Mouse (Mus musculus) forebrain, embryonic 16.5 days (tissue): ENCODE data around the gene 2210016F16Rik. TPM values are rescaled to one million over a fixed set of nuclear protein-coding genes. Genes with fewer than 3 reads are reported as not detected.

Experiments used
- ATAC-seq: fragments of 200-750 bp; cut with Nextera tagmentation; 2 replicates; pipeline ENCODE4 v1.8.0; 2017; ENCODE audit warnings: mild to moderate bottlenecking, moderate library complexity
- H3K27ac ChIP-seq: fragments of 300-500 bp; sonication (generic); 2 replicates; pipeline ENCODE4 v1.5.1; 2014; ENCODE audit warnings: low read length, control low read depth
- H3K27me3 ChIP-seq: fragments of 300-500 bp; sonication (generic); replicated peaks from 2 replicates; pipeline ENCODE4 v1.6.1; 2014; ENCODE audit warnings: low read length; ENCODE audit not compliant: control insufficient read depth, insufficient read depth
- H3K36me3 ChIP-seq: fragments of 300-500 bp; sonication (generic); 2 replicates; pipeline ENCODE4 v1.6.1; 2014; ENCODE audit not compliant: control insufficient read depth, insufficient read depth
- H3K4me1 ChIP-seq: fragments of 300-500 bp; sonication (generic); replicated peaks from 2 replicates; pipeline ENCODE4 v1.6.1; 2014; ENCODE audit warnings: low read length; ENCODE audit not compliant: control insufficient read depth, insufficient read depth
- H3K4me2 ChIP-seq: fragments of 300-500 bp; sonication (generic); 2 replicates; pipeline ENCODE4 v1.6.1; 2014; ENCODE audit warnings: mild to moderate bottlenecking, low read length, control low read depth
- H3K4me3 ChIP-seq: fragments of 300-500 bp; sonication (generic); replicated peaks from 2 replicates; pipeline ENCODE4 v1.5.1; 2014; ENCODE audit warnings: mild to moderate bottlenecking, low read length, control low read depth
- H3K9ac ChIP-seq: fragments of 300-500 bp; sonication (generic); replicated peaks from 2 replicates; pipeline ENCODE4 v1.6.1; 2014; ENCODE audit warnings: low read depth, low read length, control low read depth
- H3K9me3 ChIP-seq: fragments of 300-500 bp; sonication (generic); 2 replicates; pipeline ENCODE4 v1.6.1; 2016; ENCODE audit warnings: low read length; ENCODE audit not compliant: control insufficient read depth
- WGBS: fragments of 180-500 bp; shearing (Covaris S2); extraction: QIAGEN DNeasy Blood & Tissue Kit; methylation state at CpG from one replicate; pipeline ENCODE4 v1.1.7; 2014; 5-methylcytosine and 5-hydroxymethylcytosine counted together
- polyA plus RNA-seq: library from polyadenylated mRNA; unstranded; fragments of >200 nt; fragmentation: Nextera tagmentation; extraction: Ambion mirVana; gene quantifications from 2 replicates; pipeline ENCODE4 v1.2.1, GENCODE M21; 2015

Gene 2210016F16Rik
- 19.4 and 20.3 TPM in 2 replicates for polyA plus RNA-seq

DNA sequence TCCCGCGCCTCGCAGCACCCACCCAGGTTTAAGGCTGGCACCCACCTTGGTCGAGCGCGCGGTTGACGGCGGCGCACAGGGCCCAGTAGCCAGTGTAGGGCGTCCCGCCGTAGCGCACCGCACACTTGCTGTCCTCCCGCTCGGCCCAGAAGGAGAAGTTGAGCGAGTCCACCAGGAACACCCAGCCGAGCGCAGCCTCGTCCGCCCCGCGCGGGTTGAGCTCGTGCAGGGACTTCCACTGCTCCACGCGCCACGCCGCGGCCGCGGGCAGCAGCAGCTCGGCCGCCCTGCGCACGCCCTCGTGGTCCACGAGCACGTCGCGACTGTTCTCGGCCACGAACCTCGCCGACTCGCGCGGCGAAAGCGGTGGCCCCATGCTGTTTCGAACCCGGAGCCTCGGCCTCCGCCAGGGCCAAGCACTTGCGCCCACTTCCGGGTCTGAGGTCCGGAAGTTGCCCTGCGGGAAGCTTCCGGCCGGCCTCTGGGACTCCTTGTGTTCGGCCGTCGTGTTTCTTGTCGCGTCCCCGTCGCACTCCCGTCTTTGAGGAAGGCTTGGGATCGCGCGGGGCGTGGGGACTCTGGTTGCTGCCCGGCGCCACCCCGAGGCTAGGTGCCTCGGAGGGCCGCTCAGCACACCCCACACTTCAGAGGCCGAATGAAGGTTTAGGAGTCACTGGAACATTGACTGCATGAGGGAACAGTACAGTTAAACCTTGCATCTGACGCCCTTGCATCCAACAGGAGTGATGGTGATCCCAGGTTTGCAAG lies at the start of gene 2210016F16Rik:
2210016F16Rik (minus strand) TSS at position 447 of the 768 bp plus-strand sequence.
- peak within 1 kb of the TSS; percentile 82 for H3K4me3 ChIP-seq
- H3K4me1 ChIP-seq, result peaks cover 9% of the 10 kb centered on the region; the same call in 1 of the 2 replicates
- peak within 1 kb of the TSS; percentile 14; the same call in 1 of the 2 replicates for H3K27ac ChIP-seq
- H3K27me3 ChIP-seq, result no peaks in the 10 kb centered on the region
- H3K9ac ChIP-seq, result peak within 1 kb of the TSS; percentile 85
- peak; percentile 67 for ATAC-seq
- 2% methylated on average over 80 of the region's 80 CpGs for WGBS
- peak within 1 kb of the TSS; percentile 94 for H3K4me2 ChIP-seq
- peaks cover 13% of the 10 kb centered on the region for H3K9me3 ChIP-seq
- peaks cover 18% of the 10 kb centered on the region for H3K36me3 ChIP-seq

DNA sequence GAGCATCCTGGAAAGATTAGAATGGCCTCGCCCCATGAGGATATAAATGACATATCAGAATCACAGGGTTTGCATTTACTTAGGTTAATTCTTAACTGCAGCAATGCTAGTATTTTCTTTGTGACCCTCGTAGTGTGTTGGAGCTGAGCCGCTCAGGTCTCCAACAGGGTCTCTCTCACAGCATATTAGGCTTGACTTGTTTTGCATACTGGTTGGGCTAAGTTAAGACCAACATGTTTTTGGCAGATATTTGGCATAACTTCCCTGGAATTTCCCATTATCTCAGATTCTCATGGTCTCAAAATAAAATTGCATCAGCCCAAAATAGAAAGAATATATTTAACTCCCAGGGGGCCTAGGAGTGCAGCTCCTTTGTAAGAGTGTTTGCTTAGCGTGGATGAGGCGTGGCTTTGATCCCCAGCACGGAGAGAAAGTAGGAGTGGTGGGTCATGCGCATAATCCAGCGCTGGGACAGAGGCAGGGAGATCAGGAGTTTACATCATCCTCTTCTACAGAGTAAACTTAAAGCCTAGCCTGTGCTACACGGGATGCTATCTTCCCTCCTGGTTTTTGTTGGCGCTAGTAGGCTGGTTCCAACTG lies 38.1 kb upstream of the 2210016F16Rik start:
- no peaks in the 10 kb centered on the region for H3K9me3 ChIP-seq
- no peaks in the 10 kb centered on the region for H3K4me1 ChIP-seq
- ATAC-seq, result no peak
- H3K4me2 ChIP-seq, result no peak overlapping the region
- no peaks in the 10 kb centered on the region for H3K36me3 ChIP-seq
- no peak overlapping the region for H3K27ac ChIP-seq
- 68% methylated on average over 10 of the region's 10 CpGs for WGBS
- no peak overlapping the region for H3K9ac ChIP-seq
- no peaks in the 10 kb centered on the region for H3K27me3 ChIP-seq
- no peak overlapping the region for H3K4me3 ChIP-seq

DNA sequence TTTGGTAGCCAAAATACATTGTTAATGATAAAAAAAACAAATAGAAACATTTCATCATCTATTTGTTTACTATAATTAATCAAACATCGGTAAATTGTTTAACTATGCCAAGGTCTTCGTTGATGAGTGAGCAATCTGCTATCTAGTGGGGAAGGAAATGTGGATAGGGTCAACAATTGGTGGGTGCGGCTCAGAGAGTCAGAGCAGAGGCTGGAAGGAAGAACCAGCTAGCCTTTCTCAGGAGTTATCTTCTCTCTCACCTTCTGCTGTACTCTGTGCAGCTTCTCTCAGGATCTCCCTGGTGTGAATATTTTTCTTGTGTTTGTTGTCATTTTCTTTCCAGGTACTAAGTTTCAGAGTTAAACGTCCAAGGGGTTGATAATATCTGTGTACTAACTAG lies 37.2 kb upstream of the 2210016F16Rik start:
- no peak overlapping the region for H3K4me3 ChIP-seq
- 87% methylated on average over 4 of the region's 4 CpGs for WGBS
- H3K9me3 ChIP-seq, result no peaks in the 10 kb centered on the region
- no peak overlapping the region for H3K9ac ChIP-seq
- H3K4me1 ChIP-seq, result no peaks in the 10 kb centered on the region
- H3K27me3 ChIP-seq, result no peaks in the 10 kb centered on the region
- H3K4me2 ChIP-seq, result no peak overlapping the region
- no peaks in the 10 kb centered on the region for H3K36me3 ChIP-seq
- H3K27ac ChIP-seq, result no peak overlapping the region
- ATAC-seq, result no peak

DNA sequence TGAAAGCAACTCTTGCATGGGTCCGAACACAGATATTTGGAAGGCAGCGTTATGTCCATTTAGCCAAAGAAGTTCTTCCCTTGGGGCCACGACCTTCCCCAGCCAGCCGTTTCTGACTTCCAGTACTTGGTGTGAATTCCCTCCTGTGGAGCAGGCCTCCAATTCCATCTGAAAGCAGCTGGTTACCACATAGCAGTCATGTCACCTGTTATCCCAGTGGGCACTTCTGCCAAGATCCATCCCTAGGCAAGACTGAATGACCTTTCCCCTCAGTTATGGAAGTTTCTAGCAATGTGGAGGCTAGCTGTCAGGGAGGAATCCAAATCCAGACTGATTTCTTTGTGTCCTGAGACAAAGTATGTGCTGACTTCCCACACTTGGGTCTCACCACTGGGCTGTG lies 36.0 kb upstream of the 2210016F16Rik start:
- WGBS, result 81% methylated on average over 4 of the region's 4 CpGs
- no peak for ATAC-seq

DNA sequence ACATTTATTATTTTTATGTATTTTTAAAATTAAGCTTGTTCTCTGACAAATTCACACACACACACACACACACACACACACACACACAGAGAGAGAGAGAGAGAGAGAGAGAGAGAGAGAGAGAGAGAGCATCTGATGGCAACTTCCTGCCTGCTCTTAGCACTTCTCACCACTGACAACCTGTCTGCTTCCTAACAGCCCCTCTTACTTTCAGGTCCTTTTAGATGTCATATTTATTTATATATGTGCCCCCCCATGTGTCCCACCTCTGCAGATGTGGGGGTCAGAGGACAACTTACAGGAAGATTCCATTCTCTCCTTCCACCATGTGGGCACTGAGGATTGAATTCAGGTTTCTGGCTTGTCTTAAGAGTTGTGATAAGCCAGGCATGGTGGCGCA lies 34.2 kb upstream of the 2210016F16Rik start:
- no peaks in the 10 kb centered on the region for H3K36me3 ChIP-seq
- no peaks in the 10 kb centered on the region for H3K27me3 ChIP-seq
- no peak overlapping the region for H3K27ac ChIP-seq
- no peak overlapping the region for H3K4me3 ChIP-seq
- H3K9ac ChIP-seq, result no peak overlapping the region
- H3K4me2 ChIP-seq, result no peak overlapping the region
- WGBS, result 97% methylated on average over 1 of the region's 1 CpGs
- H3K9me3 ChIP-seq, result no peaks in the 10 kb centered on the region
- no peaks in the 10 kb centered on the region; the same call in 1 of the 2 replicates for H3K4me1 ChIP-seq
- no peak for ATAC-seq

More for the DNA sequence above, 36.0 kb upstream of the 2210016F16Rik start:
- Histone ChIP-seq H3K36me3 (no peaks in the 10 kb centered on the region), H3K4me3 (no peak overlapping the region), H3K27me3 (no peaks in the 10 kb centered on the region), H3K4me2 (no peak overlapping the region), H3K27ac (no peak overlapping the region), H3K9me3 (no peaks in the 10 kb centered on the region), H3K4me1 (no peaks in the 10 kb centered on the region), H3K9ac (no peak overlapping the region)

DNA sequence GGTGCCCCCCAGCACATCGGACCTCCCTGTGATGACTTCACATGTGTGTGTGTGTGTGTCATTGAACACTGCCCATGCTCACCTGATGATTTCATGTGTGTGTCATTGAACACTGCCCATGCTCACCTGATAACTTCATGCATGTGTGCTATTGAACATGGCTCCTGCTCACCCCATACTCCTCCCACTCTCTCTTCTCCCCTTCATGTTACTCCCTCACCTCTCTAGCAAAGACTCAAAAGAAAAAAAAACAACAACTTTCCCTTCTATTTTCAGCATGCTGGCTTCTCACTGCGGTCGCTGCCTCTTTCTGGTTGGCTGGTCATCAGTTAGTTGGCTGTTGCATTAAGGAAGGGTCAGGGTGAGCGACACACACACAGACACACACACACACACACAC lies 33.6 kb upstream of the 2210016F16Rik start:
- H3K27ac ChIP-seq, result no peak overlapping the region
- WGBS, result 82% methylated on average over 4 of the region's 4 CpGs
- H3K36me3 ChIP-seq, result no peaks in the 10 kb centered on the region
- H3K4me3 ChIP-seq, result no peak overlapping the region
- no peaks in the 10 kb centered on the region for H3K9me3 ChIP-seq
- no peak overlapping the region for H3K4me2 ChIP-seq
- no peaks in the 10 kb centered on the region; the same call in 1 of the 2 replicates for H3K4me1 ChIP-seq
- H3K9ac ChIP-seq, result no peak overlapping the region
- no peak for ATAC-seq
- no peaks in the 10 kb centered on the region for H3K27me3 ChIP-seq

DNA sequence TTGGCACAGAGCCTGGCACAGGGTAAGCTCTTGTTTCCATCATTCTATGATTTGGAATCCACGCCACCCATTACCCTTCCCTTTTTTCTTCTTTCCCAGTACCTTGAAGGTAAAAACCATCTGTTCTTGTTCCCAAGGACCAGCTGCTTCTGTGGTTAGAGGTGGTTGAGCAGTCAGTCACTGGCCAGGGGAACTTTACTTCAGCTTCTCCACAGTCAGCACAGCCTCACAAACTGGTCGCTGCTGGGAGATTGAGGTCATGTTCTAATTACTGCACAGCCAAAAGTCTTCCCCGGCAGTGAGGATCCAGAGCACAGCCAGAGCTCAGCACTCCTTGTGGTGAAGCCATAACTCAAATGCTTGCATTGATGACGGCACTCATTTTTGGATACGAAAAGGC lies 30.8 kb upstream of the 2210016F16Rik start:
- H3K4me2 ChIP-seq, result no peak overlapping the region
- no peaks in the 10 kb centered on the region for H3K27me3 ChIP-seq
- no peaks in the 10 kb centered on the region for H3K9me3 ChIP-seq
- H3K4me1 ChIP-seq, result no peaks in the 10 kb centered on the region; the same call in 1 of the 2 replicates
- no peak overlapping the region for H3K27ac ChIP-seq
- no peak overlapping the region for H3K4me3 ChIP-seq
- H3K9ac ChIP-seq, result no peak overlapping the region
- WGBS, result 79% methylated on average over 5 of the region's 5 CpGs
- no peaks in the 10 kb centered on the region for H3K36me3 ChIP-seq
- no peak for ATAC-seq

DNA sequence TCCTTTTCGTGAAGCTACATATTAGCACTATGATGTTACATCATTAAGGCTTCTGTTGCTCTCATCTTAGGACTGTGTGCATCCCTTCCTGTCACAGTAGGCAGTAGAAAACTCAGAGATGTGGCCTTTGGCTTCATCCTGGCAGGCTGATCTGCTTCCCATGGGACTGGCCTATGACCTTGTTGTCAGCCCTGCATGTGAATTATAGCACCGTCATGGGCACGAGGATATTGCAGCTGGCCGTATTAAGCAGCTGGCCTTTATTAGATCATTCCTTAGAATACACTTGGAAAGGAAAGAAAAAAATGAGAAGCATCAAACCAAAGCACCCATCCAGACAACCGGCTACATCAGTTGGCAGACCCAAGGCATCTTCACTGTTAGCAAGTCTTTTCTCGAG lies 30.3 kb upstream of the 2210016F16Rik start:
- H3K9ac ChIP-seq, result no peak overlapping the region
- no peak overlapping the region for H3K4me2 ChIP-seq
- H3K27me3 ChIP-seq, result no peaks in the 10 kb centered on the region
- 0 out of 2 replicates have a peak, but pooled peaks cover under 1% of the 10 kb centered on the region for H3K36me3 ChIP-seq
- no peak overlapping the region for H3K4me3 ChIP-seq
- H3K4me1 ChIP-seq, result no peaks in the 10 kb centered on the region; the same call in 1 of the 2 replicates
- H3K9me3 ChIP-seq, result no peaks in the 10 kb centered on the region
- no peak overlapping the region for H3K27ac ChIP-seq
- no peak for ATAC-seq
- 88% methylated on average over 6 of the region's 6 CpGs for WGBS

DNA sequence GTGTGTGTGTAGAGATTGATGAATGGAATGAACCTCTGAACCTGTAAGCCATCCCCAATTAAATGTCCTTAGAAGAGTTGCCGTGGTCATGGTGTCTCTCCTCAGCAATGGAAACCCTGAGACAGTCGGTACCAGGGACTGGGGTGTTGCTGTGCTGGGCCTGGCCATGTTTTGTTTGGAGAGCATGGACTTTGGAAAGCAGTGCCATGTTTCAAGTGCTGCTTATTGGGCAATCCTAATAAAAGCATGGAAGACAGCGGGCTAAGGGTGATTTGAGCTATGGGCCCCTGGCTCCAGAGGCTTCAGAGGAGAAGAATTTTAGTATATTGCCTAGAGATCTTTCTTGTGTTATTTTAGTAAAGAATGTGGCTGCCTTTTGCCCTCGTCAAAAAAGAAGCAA lies 26.0 kb upstream of the 2210016F16Rik start:
- Histone ChIP-seq H3K9me3 (no peaks in the 10 kb centered on the region), H3K27me3 (no peaks in the 10 kb centered on the region), H3K4me1 (no peaks in the 10 kb centered on the region; the same call in 1 of the 2 replicates), H3K9ac (no peak overlapping the region), H3K27ac (no peak overlapping the region), H3K4me2 (no peak overlapping the region), H3K36me3 (0 out of 2 replicates have a peak, but pooled peaks cover 3% of the 10 kb centered on the region), H3K4me3 (no peak overlapping the region)
- WGBS, result 96% methylated on average over 4 of the region's 4 CpGs
- ATAC-seq, result no peak
